Mouse (Mus musculus) CH12.LX (cell line): Measurements from ENCODE around the gene Kcnd3. TPM values are rescaled to one million over a fixed set of nuclear protein-coding genes. Genes with fewer than 3 reads are reported as not detected.

Experiments
- DNase-seq: peaks from one replicate; pipeline ENCODE4 v3.0.0-alpha.2; 2013; ENCODE audit errors: extremely low read depth
- H3K27ac ChIP-seq: 2 replicates; pipeline ENCODE4 v1.5.1; 2012; ENCODE audit warnings: low read depth, mild to moderate bottlenecking, control low read depth, moderate library complexity; ENCODE audit not compliant: insufficient read depth
- H3K27me3 ChIP-seq: replicated peaks from 2 replicates; pipeline ENCODE3; 2012; ENCODE audit warnings: inconsistent platforms
- H3K36me3 ChIP-seq, 2 experiments: replicated peaks in 1 of 2; 2 replicates each; pipeline versions ENCODE3 to v1.6.1; 2012; ENCODE audit warnings: inconsistent platforms in 1 of 2, low read length in 1 of 2, mild to moderate bottlenecking in 1 of 2, mixed read lengths in 1 of 2, moderate library complexity in 1 of 2; ENCODE audit not compliant: control insufficient read depth in 1 of 2, insufficient read depth in 1 of 2
- H3K4me1 ChIP-seq, 2 experiments: 2 replicates each; pipeline ENCODE4 v1.6.1; 2012; ENCODE audit warnings: inconsistent platforms in 1 of 2, moderate library complexity in 1 of 2; ENCODE audit not compliant: insufficient read depth in 2 of 2, control insufficient read depth in 1 of 2
- H3K4me2 ChIP-seq: 2 replicates; pipeline ENCODE4 v1.6.1; 2012; ENCODE audit warnings: low read depth, mild to moderate bottlenecking, control low read depth; ENCODE audit not compliant: poor library complexity, insufficient read depth, severe bottlenecking
- H3K4me3 ChIP-seq, 3 experiments: fragments of 150-350 bp in 1 of 3; sonication (generic) in 1 of 3; replicated peaks in 1 of 3; 2 replicates each; pipeline versions ENCODE3 to v1.5.1; 2011 to 2012; ENCODE audit warnings: low read depth in 2 of 3, low read length in 2 of 3, mild to moderate bottlenecking in 2 of 3, moderate library complexity in 2 of 3, control low read depth in 1 of 3, improper control_type of control experiment in 1 of 3, inconsistent platforms in 1 of 3, mixed read lengths in 1 of 3; ENCODE audit not compliant: poor library complexity in 1 of 3
- H3K79me2 ChIP-seq: replicated peaks from 2 replicates; pipeline ENCODE4 v1.6.1; 2012; ENCODE audit warnings: mild to moderate bottlenecking, moderate library complexity; ENCODE audit not compliant: control insufficient read depth, poor library complexity, insufficient read depth, severe bottlenecking; ENCODE audit errors: extremely low read depth
- H3K9ac ChIP-seq: 2 replicates; pipeline ENCODE4 v1.6.1; 2012; ENCODE audit warnings: low read depth, mild to moderate bottlenecking, control low read depth, moderate library complexity; ENCODE audit not compliant: insufficient read depth
- H3K9me3 ChIP-seq: replicated peaks from 2 replicates; pipeline ENCODE3; 2012; ENCODE audit warnings: low read length, inconsistent platforms, mixed read lengths
- BHLHE40 ChIP-seq: IDR thresholded peaks from 2 replicates; pipeline ENCODE4 v1.6.1; 2011; ENCODE audit warnings: mild to moderate bottlenecking, low read depth, low read length, improper control_type of control experiment
- CHD1 ChIP-seq: IDR thresholded peaks from 2 replicates; pipeline ENCODE4 v1.6.1; 2012; ENCODE audit warnings: low read depth, low read length, improper control_type of control experiment, inconsistent platforms
- CTCF ChIP-seq, 2 experiments: IDR thresholded peaks in 1 of 2; conservative IDR thresholded peaks in 1 of 2; 2 replicates each; pipeline ENCODE4 v1.5.1; 2011 to 2012; ENCODE audit warnings: low read depth in 2 of 2, low read length in 2 of 2, improper control_type of control experiment in 1 of 2, inconsistent platforms in 1 of 2, mild to moderate bottlenecking in 1 of 2, moderate library complexity in 1 of 2
- ETS1 ChIP-seq: conservative IDR thresholded peaks from 2 replicates; pipeline ENCODE4 v1.6.1; 2012; ENCODE audit warnings: low read depth, mild to moderate bottlenecking, inconsistent platforms, low read length, improper control_type of control experiment, moderate library complexity
- GABPA ChIP-seq: IDR thresholded peaks from 2 replicates; pipeline ENCODE4 v1.6.1; 2012; ENCODE audit warnings: low read depth, low read length, improper control_type of control experiment, inconsistent platforms; ENCODE audit not compliant: insufficient replicate concordance
- IRF4 ChIP-seq: IDR thresholded peaks from 2 replicates; pipeline ENCODE4 v1.6.1; 2014; ENCODE audit warnings: low read depth, mild to moderate bottlenecking, inconsistent platforms, low read length, improper control_type of control experiment
- JUN ChIP-seq: IDR thresholded peaks from 2 replicates; pipeline ENCODE4 v1.6.1; 2011; ENCODE audit warnings: low read depth, mild to moderate bottlenecking, low read length, improper control_type of control experiment, moderate library complexity; ENCODE audit not compliant: insufficient read depth
- JUND ChIP-seq: conservative IDR thresholded peaks from 2 replicates; pipeline ENCODE4 v1.6.1; 2011; ENCODE audit warnings: low read depth, low read length, improper control_type of control experiment
- MAFK ChIP-seq: IDR thresholded peaks from 2 replicates; pipeline ENCODE4 v1.6.1; 2011; ENCODE audit warnings: low read length, improper control_type of control experiment; ENCODE audit not compliant: insufficient replicate concordance
- MAX ChIP-seq: IDR thresholded peaks from 2 replicates; pipeline ENCODE4 v1.6.1; 2011; ENCODE audit warnings: low read length, improper control_type of control experiment
- MAZ ChIP-seq: IDR thresholded peaks from 2 replicates; pipeline ENCODE4 v1.6.1; 2012; ENCODE audit warnings: low read depth, mild to moderate bottlenecking, inconsistent platforms, low read length, improper control_type of control experiment, moderate library complexity
- MXI1 ChIP-seq: IDR thresholded peaks from 2 replicates; pipeline ENCODE4 v1.6.1; 2011; ENCODE audit warnings: mild to moderate bottlenecking, low read depth, low read length, improper control_type of control experiment
- NELFE ChIP-seq: IDR thresholded peaks from 2 replicates; pipeline ENCODE4 v1.6.1; 2011; ENCODE audit warnings: low read depth, low read length, improper control_type of control experiment
- NRF1 ChIP-seq: IDR thresholded peaks from 2 replicates; pipeline ENCODE4 v1.6.1; 2014; ENCODE audit warnings: low read depth, mild to moderate bottlenecking, inconsistent platforms, low read length, improper control_type of control experiment, moderate library complexity
- PAX5 ChIP-seq: IDR thresholded peaks from 2 replicates; pipeline ENCODE4 v1.6.1; 2012; ENCODE audit warnings: low read length, inconsistent platforms, mixed read lengths
- POLR2A ChIP-seq: IDR thresholded peaks from 2 replicates; pipeline ENCODE4 v1.6.1; 2011; ENCODE audit warnings: low read depth, mild to moderate bottlenecking, improper control_type of control experiment, low read length
- POLR2AphosphoS2 ChIP-seq: IDR thresholded peaks from 2 replicates; pipeline ENCODE4 v1.6.1; 2011; ENCODE audit warnings: low read depth, low read length, improper control_type of control experiment
- RAD21 ChIP-seq: IDR thresholded peaks from 2 replicates; pipeline ENCODE4 v1.6.1; 2011; ENCODE audit warnings: low read depth, mild to moderate bottlenecking, low read length, improper control_type of control experiment, moderate library complexity
- SMC3 ChIP-seq: IDR thresholded peaks from 2 replicates; pipeline ENCODE4 v1.6.1; 2011; ENCODE audit warnings: low read depth, low read length, improper control_type of control experiment
- TBP ChIP-seq: conservative IDR thresholded peaks from 2 replicates; pipeline ENCODE4 v1.6.1; 2011; ENCODE audit warnings: low read depth, low read length, improper control_type of control experiment
- TCF12 ChIP-seq: IDR thresholded peaks from 2 replicates; pipeline ENCODE4 v1.6.1; 2014; ENCODE audit warnings: low read depth, mild to moderate bottlenecking, inconsistent platforms, low read length, improper control_type of control experiment
- UBTF ChIP-seq: IDR thresholded peaks from 2 replicates; pipeline ENCODE4 v1.6.1; 2012; ENCODE audit warnings: low read depth, mild to moderate bottlenecking, inconsistent platforms, low read length, improper control_type of control experiment, moderate library complexity
- USF1 ChIP-seq: IDR thresholded peaks from 2 replicates; pipeline ENCODE4 v1.6.1; 2014; ENCODE audit warnings: low read depth, mild to moderate bottlenecking, inconsistent platforms, low read length, improper control_type of control experiment
- ZC3H11A ChIP-seq: IDR thresholded peaks from 2 replicates; pipeline ENCODE4 v1.6.1; 2012; ENCODE audit warnings: low read depth, mild to moderate bottlenecking, inconsistent platforms, low read length, improper control_type of control experiment
- ZMIZ1 ChIP-seq: IDR thresholded peaks from 2 replicates; pipeline ENCODE4 v1.6.1; 2012; ENCODE audit warnings: low read depth, mild to moderate bottlenecking, inconsistent platforms, low read length, improper control_type of control experiment
- dilution Hi-C: fragments of 300-500 bp; cut with MboI; formaldehyde crosslinking; loops from 2 replicates; pipeline ENCODE4 v1.14.3; 2020; ENCODE audit warnings: low sequenced_read_pairs; ENCODE audit not compliant: extremely low pct_unique_long_range_greater_than_20kb, extremely low pct_ligation_motif_present
- in situ Hi-C: fragments of 300-500 bp; cut with MboI; formaldehyde crosslinking; loops from 3 replicates; pipeline ENCODE4 v1.14.3; 2019; ENCODE audit warnings: low sequenced_read_pairs, low pct_ligation_motif_present, low pct_unique_long_range_greater_than_20kb, mixed read lengths
- polyA plus RNA-seq: library from polyadenylated mRNA; unstranded; fragments of >175 nt; gene quantifications from 2 replicates; pipeline ENCODE4 v1.2.1, GENCODE M21; 2012; ENCODE audit warnings: low read depth; ENCODE audit not compliant: insufficient read length
- total RNA-seq, 2 experiments: library from RNA; depleted of rRNA; stranded (reverse); fragments of 300-350 nt in 1 of 2; fragments of >200 nt in 1 of 2; gene quantifications; 2 replicates each; pipeline ENCODE4 v1.2.3; 2012 to 2014

Gene Kcnd3
- total and polyA plus RNA-seq, 3 experiments, result not detected

DNA sequence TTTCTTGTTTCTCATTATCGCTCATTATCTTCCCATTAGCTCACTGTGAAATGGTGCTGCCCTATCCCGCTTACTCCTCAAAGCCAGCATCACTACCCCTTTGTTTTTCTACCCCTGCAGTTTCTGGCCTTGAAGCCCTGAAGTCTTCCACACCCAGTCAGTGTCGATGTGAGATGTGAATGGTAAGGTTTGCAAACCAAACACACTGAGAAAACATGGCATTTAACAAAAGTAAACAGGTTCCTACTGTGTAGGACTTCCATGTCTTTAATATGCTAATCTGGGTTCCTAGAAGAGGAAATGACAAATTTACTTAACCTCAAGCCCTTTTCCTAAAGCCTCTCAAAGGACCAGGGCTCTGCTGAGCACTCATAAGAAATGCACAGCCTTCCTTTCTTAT, 118.7 kb downstream of the Kcnd3 start:
- Histone ChIP-seq H3K27ac (no peak overlapping the region), H3K4me1 (no peaks in the 10 kb centered on the region), H3K79me2 (no peaks in the 10 kb centered on the region), H3K9me3 (no peaks in the 10 kb centered on the region), H3K4me3 (no peak overlapping the region), H3K36me3 (no peaks in the 10 kb centered on the region), H3K9ac (no peak overlapping the region), H3K27me3 (peaks cover 98% of the 10 kb centered on the region), H3K4me2 (no peak overlapping the region)
- dilution Hi-C loops (no loop called here), in situ Hi-C loops (no loop called here)
- DNase-seq, result no peak
- TF ChIP-seq ZMIZ1, result no peak

DNA sequence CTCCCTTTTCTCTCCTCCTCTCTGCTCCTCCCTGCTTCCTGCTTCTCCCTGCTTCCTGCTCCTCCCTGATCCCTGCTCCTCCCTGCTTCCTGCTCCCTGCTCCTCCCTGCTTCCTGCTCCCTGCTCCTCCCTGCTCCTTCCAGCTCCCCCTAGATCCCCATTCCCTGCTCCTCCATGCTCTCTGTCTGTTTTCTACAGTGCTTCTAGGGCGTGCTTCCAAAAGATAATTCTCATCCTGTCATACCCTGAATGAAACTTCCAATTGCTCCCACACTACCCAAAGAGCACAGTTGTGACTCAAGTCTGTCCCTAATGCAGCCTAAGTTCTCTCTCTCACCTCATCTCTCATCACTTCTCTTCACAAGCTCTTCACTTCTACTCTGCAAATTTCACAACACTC, 119.8 kb downstream of the Kcnd3 start:
- dilution Hi-C loops, result no loop called here
- no peak for DNase-seq
- TF ChIP-seq CHD1 (no peak), RAD21 (no peak), MAZ (no peak), BHLHE40 (no peak), ZMIZ1 (no peak), TBP (no peak), MXI1 (no peak), JUND (no peak)
- H3K4me2 ChIP-seq, result no peak overlapping the region
- H3K79me2 ChIP-seq, result no peaks in the 10 kb centered on the region
- H3K9ac ChIP-seq, result no peak overlapping the region
- no peaks in the 10 kb centered on the region for H3K4me1 ChIP-seq
- no peaks in the 10 kb centered on the region for H3K9me3 ChIP-seq
- no peaks in the 10 kb centered on the region for H3K36me3 ChIP-seq
- no peak overlapping the region for H3K4me3 ChIP-seq
- in situ Hi-C loops, result no loop called here
- H3K27ac ChIP-seq, result no peak overlapping the region
- peaks cover 98% of the 10 kb centered on the region for H3K27me3 ChIP-seq

DNA sequence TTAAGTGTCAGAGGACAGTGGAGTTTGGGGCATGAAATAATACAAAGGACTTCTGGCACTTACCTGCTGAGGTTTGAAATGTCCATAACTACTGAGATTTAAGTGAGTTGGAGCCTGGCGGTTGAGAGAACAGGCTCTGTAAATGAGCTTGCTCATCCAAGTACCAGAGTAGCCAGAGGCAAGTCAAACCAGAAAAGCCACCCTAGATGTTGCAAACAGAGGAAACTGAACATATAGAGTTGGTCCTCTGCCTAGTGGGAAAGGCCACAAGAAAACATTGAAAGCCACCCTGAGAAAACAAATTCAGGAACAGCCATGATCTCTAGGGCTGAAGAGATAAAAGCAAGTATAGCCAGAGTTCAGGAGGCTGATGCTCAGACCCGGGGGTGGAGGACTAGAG, 121.0 kb downstream of the Kcnd3 start:
- Histone ChIP-seq H3K9ac (no peak overlapping the region), H3K4me2 (no peak overlapping the region), H3K36me3 (no peaks in the 10 kb centered on the region), H3K4me3 (no peak overlapping the region), H3K27ac (no peak overlapping the region), H3K4me1 (no peaks in the 10 kb centered on the region), H3K9me3 (no peaks in the 10 kb centered on the region), H3K27me3 (peaks cover 96% of the 10 kb centered on the region), H3K79me2 (no peaks in the 10 kb centered on the region)
- dilution Hi-C loops (no loop called here), in situ Hi-C loops (no loop called here)
- no peak for TF ChIP-seq GABPA
- TF ChIP-seq UBTF, result no peak
- no peak for TF ChIP-seq MAX
- no peak for TF ChIP-seq PAX5
- no peak for TF ChIP-seq ETS1
- TF ChIP-seq ZC3H11A, result no peak
- no peak for TF ChIP-seq POLR2AphosphoS2
- TF ChIP-seq MAFK, result no peak
- TF ChIP-seq NELFE, result no peak
- no peak for TF ChIP-seq JUN
- TF ChIP-seq TCF12, result no peak
- TF ChIP-seq POLR2A, result no peak
- TF ChIP-seq SMC3, result no peak
- no peak for TF ChIP-seq RAD21
- no peak for TF ChIP-seq USF1
- TF ChIP-seq IRF4, result no peak
- TF ChIP-seq CTCF (conservative IDR thresholded peaks at IDR 0.05 in 1 of 2, IDR thresholded peaks at IDR 0.05 in 1 of 2; ENCODE audit: low read depth in 2 of 2, low read length in 2 of 2), result no peak
- TF ChIP-seq NRF1, result no peak
- no peak for TF ChIP-seq MAZ
- no peak for DNase-seq
